ENCODE assay signal across 22 mouse cellular contexts in the genomic region with DNA sequence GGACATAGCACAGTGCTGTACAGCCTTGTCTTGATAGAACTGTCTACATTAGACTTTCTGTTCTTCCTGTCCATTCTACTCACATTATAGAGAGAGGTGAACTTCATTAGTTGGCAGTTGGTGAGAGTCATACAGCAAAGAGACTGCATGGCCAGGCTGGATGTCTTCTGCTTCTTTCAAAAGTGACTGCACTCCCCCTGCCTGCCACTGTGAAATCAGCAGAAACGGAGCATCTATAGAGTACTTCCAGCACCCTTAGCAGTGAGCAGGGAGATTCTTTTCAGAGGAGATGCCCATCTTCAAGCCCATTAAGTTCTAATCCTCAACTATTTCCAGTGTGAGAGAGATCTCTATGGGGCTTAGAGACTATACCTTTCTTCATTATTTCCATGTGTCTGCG.
DNase-seq lines count a peak whose midpoint lies in the region; ATAC-seq and TF ChIP-seq lines count a peak whose summit lies in the region.
"Had no signal": no experiment of that assay in that cellular context is flagged by ENCODE, and none has a peak within 500 bp of the region (broad histone marks: within the 10 kb centered on the region; RNA-seq: fewer than 3 reads in every experiment).

No protein-coding gene starts in this region.

- H3K4me3 ChIP-seq in heart, postnatal 0 days (ENCODE audit: low read depth, low read length): no peak overlapping the region
- no peak overlapping the region for H3K4me3 ChIP-seq in heart, embryonic 11.5 days (ENCODE audit: low read depth, low read length)
- H3K4me3 ChIP-seq in kidney, embryonic 14.5 days (ENCODE audit: low read length): no peak overlapping the region
- H3K4me3 ChIP-seq in liver, postnatal 0 days (ENCODE audit: low read depth, low read length): no peak overlapping the region
- no peak overlapping the region for H3K4me3 ChIP-seq in liver, embryonic 11.5 days (ENCODE audit: low read depth, low read length)
- H3K4me3 ChIP-seq: embryonic facial prominence, embryonic 10.5 days; heart, embryonic 13.5 days; hindbrain, embryonic 15.5 days had no signal

- H3K27ac ChIP-seq in heart, postnatal 0 days (ENCODE audit: low read depth): no peak overlapping the region
- no peak overlapping the region for H3K27ac ChIP-seq in heart, embryonic 11.5 days (ENCODE audit: low read depth, low read length)
- H3K27ac ChIP-seq in kidney, embryonic 14.5 days (ENCODE audit: low read depth, low read length): no peak overlapping the region
- H3K27ac ChIP-seq in liver, postnatal 0 days (ENCODE audit: low read depth): no peak overlapping the region
- H3K27ac ChIP-seq in liver, embryonic 11.5 days (ENCODE audit: low read depth, low read length): no peak overlapping the region
- H3K27ac ChIP-seq: embryonic facial prominence, embryonic 10.5 days; heart, embryonic 13.5 days; hindbrain, embryonic 15.5 days; macrophage had no signal

- H3K4me2 ChIP-seq in heart, postnatal 0 days (ENCODE audit: low read depth, low read length): no peak overlapping the region
- H3K4me2 ChIP-seq in heart, embryonic 11.5 days: no peak overlapping the region
- no peak overlapping the region for H3K4me2 ChIP-seq in kidney, embryonic 14.5 days (replicated peaks; ENCODE audit: low read depth, low read length)
- no peak overlapping the region for H3K4me2 ChIP-seq in liver, postnatal 0 days (ENCODE audit: low read depth, low read length)
- H3K4me2 ChIP-seq in liver, embryonic 11.5 days: no peak overlapping the region
- H3K4me2 ChIP-seq: heart, embryonic 13.5 days; hindbrain, embryonic 15.5 days had no signal

- H3K27me3 ChIP-seq in heart, postnatal 0 days (ENCODE audit: control insufficient read depth, insufficient read depth, low read length): no peaks in the 10 kb centered on the region
- H3K27me3 ChIP-seq in heart, embryonic 11.5 days (ENCODE audit: control insufficient read depth, insufficient read depth, low read length): no peaks in the 10 kb centered on the region
- no peaks in the 10 kb centered on the region for H3K27me3 ChIP-seq in kidney, embryonic 14.5 days (ENCODE audit: control insufficient read depth, insufficient read depth, low read length)
- no peaks in the 10 kb centered on the region for H3K27me3 ChIP-seq in liver, postnatal 0 days (ENCODE audit: insufficient read depth, low read length)
- no peaks in the 10 kb centered on the region for H3K27me3 ChIP-seq in liver, embryonic 11.5 days (replicated peaks; ENCODE audit: control insufficient read depth, insufficient read depth, low read length)
- H3K27me3 ChIP-seq: heart, embryonic 13.5 days; hindbrain, embryonic 15.5 days had no signal

- H3K36me3 ChIP-seq in heart, postnatal 0 days (replicated peaks; ENCODE audit: control insufficient read depth, insufficient read depth, low read length): no peaks in the 10 kb centered on the region
- no peaks in the 10 kb centered on the region for H3K36me3 ChIP-seq in heart, embryonic 11.5 days (ENCODE audit: control insufficient read depth, insufficient read depth, low read length)
- no peaks in the 10 kb centered on the region for H3K36me3 ChIP-seq in kidney, embryonic 14.5 days (ENCODE audit: control insufficient read depth, insufficient read depth, low read length)
- H3K36me3 ChIP-seq in liver, postnatal 0 days (replicated peaks; ENCODE audit: insufficient read depth, low read length): no peaks in the 10 kb centered on the region
- no peaks in the 10 kb centered on the region for H3K36me3 ChIP-seq in liver, embryonic 11.5 days (ENCODE audit: control insufficient read depth, insufficient read depth, low read length)
- H3K36me3 ChIP-seq: embryonic facial prominence, embryonic 10.5 days; heart, embryonic 13.5 days; hindbrain, embryonic 15.5 days had no signal

- H3K9me3 ChIP-seq in heart, postnatal 0 days (replicated peaks; ENCODE audit: control insufficient read depth, low read length): no peaks in the 10 kb centered on the region
- H3K9me3 ChIP-seq in heart, embryonic 11.5 days (replicated peaks; ENCODE audit: control insufficient read depth, low read length): no peaks in the 10 kb centered on the region
- no peaks in the 10 kb centered on the region for H3K9me3 ChIP-seq in kidney, embryonic 14.5 days (ENCODE audit: control insufficient read depth, low read length)
- no peaks in the 10 kb centered on the region for H3K9me3 ChIP-seq in liver, postnatal 0 days (ENCODE audit: low read length)
- H3K9me3 ChIP-seq in liver, embryonic 11.5 days (ENCODE audit: control insufficient read depth, low read length): no peaks in the 10 kb centered on the region
- H3K9me3 ChIP-seq: embryonic facial prominence, embryonic 10.5 days; heart, embryonic 13.5 days; hindbrain, embryonic 15.5 days had no signal

- WGBS in heart, postnatal 0 days: 41% methylated on average over 2 of the region's 2 CpGs
- WGBS in heart, embryonic 11.5 days (ENCODE audit: insufficient replicate concordance): 48% methylated on average over 2 of the region's 2 CpGs
- 63% methylated on average over 2 of the region's 2 CpGs for WGBS in kidney, embryonic 14.5 days
- 64% methylated on average over 2 of the region's 2 CpGs for WGBS in liver, postnatal 0 days (ENCODE audit: insufficient replicate concordance)
- WGBS in liver, embryonic 11.5 days: 55% methylated on average over 2 of the region's 2 CpGs

- ATAC-seq in heart, postnatal 0 days (ENCODE audit: insufficient read depth, low read depth): no peak
- ATAC-seq in heart, embryonic 11.5 days (replicated peaks; ENCODE audit: insufficient number of reproducible peaks, low FRiP score, low TSS enrichment): no peak
- no peak for ATAC-seq in kidney, embryonic 14.5 days (ENCODE audit: low FRiP score, low TSS enrichment)
- no peak for ATAC-seq in liver, postnatal 0 days
- no peak for ATAC-seq in liver, embryonic 11.5 days (replicated peaks; ENCODE audit: low FRiP score)
- ATAC-seq: CD4-positive, CD25-positive, alpha-beta regulatory T cell, adult 4 months; forebrain, embryonic 16.5 days; midbrain, embryonic 16.5 days had no signal

- DNase-seq in heart, postnatal 0 days (ENCODE audit: low spot score): no peak
- DNase-seq in kidney, postnatal 10 days: peak; percentile 13
- no peak for DNase-seq in liver, postnatal 0 days
- no peak for DNase-seq in liver, embryonic 11.5 days (ENCODE audit: low spot score)
- DNase-seq in ZHBTc4 (ENCODE audit: low read depth, low spot score): peak; percentile 3
- DNase-seq: adrenal gland, postnatal 36 days; cerebellum, adult 9-10 months; gastrocnemius, postnatal 25 days; heart, adult 18-20 months; kidney, adult 11 months; layer of hippocampus, postnatal 36 days; liver; thymus, postnatal 14 days had no signal

- 0 out of 2 replicates have a peak, but pooled peaks have one; percentile 12 for TF ChIP-seq CTCF in heart, postnatal 0 days (IDR thresholded peaks at IDR 0.05; ENCODE audit: low read depth)
- peak; percentile 22; the same call in 1 of the 2 replicates for TF ChIP-seq CTCF in liver, postnatal 0 days (IDR thresholded peaks at IDR 0.05; ENCODE audit: low read depth)

- H3K9ac ChIP-seq in heart, postnatal 0 days (replicated peaks; ENCODE audit: low read depth, low read length): no peak overlapping the region
- H3K9ac ChIP-seq in heart, embryonic 11.5 days (ENCODE audit: low read depth, low read length): no peak overlapping the region
- no peak overlapping the region for H3K9ac ChIP-seq in kidney, embryonic 14.5 days (ENCODE audit: low read depth, low read length)
- no peak overlapping the region for H3K9ac ChIP-seq in liver, postnatal 0 days (replicated peaks)
- no peak overlapping the region for H3K9ac ChIP-seq in liver, embryonic 11.5 days (ENCODE audit: low read depth, low read length)
- H3K9ac ChIP-seq: heart, embryonic 13.5 days; hindbrain, embryonic 15.5 days had no signal

- H3K4me1 ChIP-seq in heart, postnatal 0 days (ENCODE audit: control insufficient read depth, insufficient read depth): no peaks in the 10 kb centered on the region
- H3K4me1 ChIP-seq in heart, embryonic 11.5 days (ENCODE audit: control insufficient read depth, insufficient read depth, low read length): no peaks in the 10 kb centered on the region
- no peaks in the 10 kb centered on the region for H3K4me1 ChIP-seq in kidney, embryonic 14.5 days (ENCODE audit: control insufficient read depth, insufficient read depth, low read length)
- no peaks in the 10 kb centered on the region for H3K4me1 ChIP-seq in liver, postnatal 0 days (ENCODE audit: insufficient read depth)
- no peaks in the 10 kb centered on the region for H3K4me1 ChIP-seq in liver, embryonic 11.5 days (replicated peaks; ENCODE audit: control insufficient read depth, insufficient read depth, low read length)
- H3K4me1 ChIP-seq: embryonic facial prominence, embryonic 10.5 days; heart, embryonic 13.5 days; hindbrain, embryonic 15.5 days had no signal

- no peak for TF ChIP-seq EP300 in heart, postnatal 0 days (IDR thresholded peaks at IDR 0.05; ENCODE audit: low read depth)
- TF ChIP-seq EP300 in liver, postnatal 0 days (IDR thresholded peaks at IDR 0.05; ENCODE audit: low read depth): no peak

Comparison
In these comparisons a context has a peak if more than half of its experiments do, and no peak if none do; other contexts are left out.
1. DNase-seq: peak in kidney, postnatal 10 days (single experiment) and ZHBTc4 (single experiment); none in heart, postnatal 0 days (single experiment), liver, postnatal 0 days (single experiment) and liver, embryonic 11.5 days (single experiment).